Mouse (Mus musculus) kidney, postnatal 0 days (tissue): Measurements from ENCODE around the gene Dock4. TPM values are rescaled to one million over a fixed set of nuclear protein-coding genes. Genes with fewer than 3 reads are reported as not detected.
A peak's percentile ranks its signal among the peaks of the same experiment; 100 is the strongest.

Experiments
- ATAC-seq: fragments of 200-750 bp; cut with Nextera tagmentation; replicated peaks from 2 replicates; pipeline ENCODE4 v1.8.0; 2017; ENCODE audit warnings: low read depth, moderate number of reproducible peaks, moderate TSS enrichment, moderate library complexity; ENCODE audit not compliant: low FRiP score
- DNase-seq: peaks from one replicate; pipeline ENCODE4 v3.0.0-alpha.2; 2016; ENCODE audit warnings: low spot score
- H3K27ac ChIP-seq: fragments of 300-500 bp; sonication (generic); 2 replicates; pipeline ENCODE4 v1.5.1; 2014; ENCODE audit warnings: mild to moderate bottlenecking
- H3K27me3 ChIP-seq: fragments of 300-500 bp; sonication (generic); 2 replicates; pipeline ENCODE4 v1.6.1; 2014; ENCODE audit warnings: low read length, mixed read lengths; ENCODE audit not compliant: insufficient read depth
- H3K36me3 ChIP-seq: fragments of 300-500 bp; sonication (generic); 2 replicates; pipeline ENCODE4 v1.6.1; 2014; ENCODE audit warnings: low read length, mixed read lengths; ENCODE audit not compliant: insufficient read depth
- H3K4me1 ChIP-seq: fragments of 300-500 bp; sonication (generic); replicated peaks from 2 replicates; pipeline ENCODE4 v1.6.1; 2014; ENCODE audit warnings: antibody characterized with exemption, low read length, mixed read lengths; ENCODE audit not compliant: insufficient read depth
- H3K4me2 ChIP-seq: fragments of 300-500 bp; sonication (generic); 2 replicates; pipeline ENCODE4 v1.6.1; 2014; ENCODE audit warnings: mild to moderate bottlenecking, low read length, moderate library complexity, mixed read lengths
- H3K4me3 ChIP-seq: fragments of 300-500 bp; sonication (generic); replicated peaks from 2 replicates; pipeline ENCODE4 v1.5.1; 2014; ENCODE audit warnings: low read depth, low read length
- H3K9ac ChIP-seq: fragments of 300-500 bp; sonication (generic); 2 replicates; pipeline ENCODE4 v1.6.1; 2014; ENCODE audit warnings: low read depth, low read length
- H3K9me3 ChIP-seq: fragments of 300-500 bp; sonication (generic); replicated peaks from 2 replicates; pipeline ENCODE4 v1.6.1; 2016; ENCODE audit warnings: low read length, inconsistent platforms, mixed read lengths
- CTCF ChIP-seq: IDR thresholded peaks from 2 replicates; pipeline ENCODE4 v1.5.1; 2016; ENCODE audit warnings: antibody characterized with exemption, low read depth, mild to moderate bottlenecking, moderate library complexity
- whole genome bisulfite sequencing: fragments of 180-500 bp; shearing (Covaris S2); extraction: QIAGEN DNeasy Blood & Tissue Kit; methylation state at CpG from one replicate; pipeline ENCODE4 v1.1.7; 2014; 5-methylcytosine and 5-hydroxymethylcytosine counted together
- polyA plus RNA-seq: library from polyadenylated mRNA; unstranded; fragments of >200 nt; fragmentation: Nextera tagmentation; extraction: Ambion mirVana; gene quantifications from 2 replicates; pipeline ENCODE4 v1.2.1, GENCODE M21; 2015

The Dock4 gene
- polyA plus RNA-seq, 1 experiment from 2014 or later, result 7.0 TPM

GRCm38 (mm10) chr12:40417257-40417656 is 28.5 kb upstream of the Dock4 start:
- Histone ChIP-seq H3K27ac (no peak overlapping the region), H3K36me3 (no peaks in the 10 kb centered on the region), H3K4me3 (no peak overlapping the region), H3K9me3 (no peaks in the 10 kb centered on the region), H3K4me1 (no peaks in the 10 kb centered on the region), H3K4me2 (no peak overlapping the region), H3K27me3 (no peaks in the 10 kb centered on the region), H3K9ac (no peak overlapping the region)
- no peak for TF ChIP-seq CTCF
- ATAC-seq (no peak), DNase-seq (no peak)
- 85% methylated on average over 4 of the region's 4 CpGs for WGBS

DNA sequence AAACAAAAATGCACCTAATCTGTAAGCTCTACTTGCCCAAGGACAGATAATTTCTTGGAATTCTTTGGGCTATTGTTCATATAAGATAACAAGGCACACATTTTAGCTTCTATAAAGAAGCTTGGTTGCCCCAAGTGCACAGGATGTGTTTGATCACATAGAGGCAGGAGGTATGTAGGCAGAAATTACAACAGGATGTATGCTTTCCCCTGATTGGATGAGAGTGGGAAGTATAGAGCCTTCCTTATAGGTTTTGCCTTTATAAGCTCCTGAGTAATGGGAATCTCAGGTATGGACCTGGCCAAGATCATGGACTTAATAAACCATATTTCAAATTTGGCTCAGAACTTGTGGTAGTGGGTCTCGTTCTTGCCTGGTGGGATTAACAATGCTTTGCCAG is 20.8 kb upstream of the Dock4 start:
- WGBS, result 100% methylated on average over 1 of the region's 1 CpGs
- TF ChIP-seq CTCF, result no peak
- Histone ChIP-seq H3K9ac (no peak overlapping the region), H3K4me2 (no peak overlapping the region), H3K27me3 (no peaks in the 10 kb centered on the region), H3K36me3 (no peaks in the 10 kb centered on the region), H3K9me3 (no peaks in the 10 kb centered on the region), H3K4me1 (no peaks in the 10 kb centered on the region), H3K4me3 (no peak overlapping the region), H3K27ac (no peak overlapping the region)
- no peak for DNase-seq
- no peak for ATAC-seq

DNA sequence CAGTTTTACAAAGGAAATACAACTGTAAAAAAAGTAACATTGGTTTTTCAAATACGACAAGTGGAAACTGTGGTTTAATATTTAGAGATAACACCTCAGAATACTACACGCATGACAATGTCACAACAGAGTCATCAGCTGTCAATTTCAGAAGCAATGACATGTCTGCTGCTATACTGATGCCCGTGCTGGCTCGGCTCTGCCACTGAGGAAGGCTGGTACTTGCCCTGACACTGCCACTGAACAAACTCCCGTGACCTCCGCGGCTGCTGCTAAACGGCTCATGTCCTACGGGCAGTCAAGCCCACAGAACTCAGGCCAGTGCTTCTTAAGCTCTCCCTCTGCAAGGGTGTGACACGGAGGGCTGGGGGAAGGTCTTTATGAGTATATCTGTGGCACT is 18.1 kb upstream of the Dock4 start:
- TF ChIP-seq CTCF, result no peak
- Histone ChIP-seq H3K9me3 (no peaks in the 10 kb centered on the region), H3K36me3 (no peaks in the 10 kb centered on the region), H3K27ac (no peak overlapping the region), H3K4me2 (no peak overlapping the region), H3K4me1 (0 out of 2 replicates have a peak, but pooled peaks cover 6% of the 10 kb centered on the region), H3K27me3 (no peaks in the 10 kb centered on the region), H3K4me3 (no peak overlapping the region), H3K9ac (no peak overlapping the region)
- WGBS, result 63% methylated on average over 10 of the region's 10 CpGs
- ATAC-seq (no peak), DNase-seq (no peak)

DNA sequence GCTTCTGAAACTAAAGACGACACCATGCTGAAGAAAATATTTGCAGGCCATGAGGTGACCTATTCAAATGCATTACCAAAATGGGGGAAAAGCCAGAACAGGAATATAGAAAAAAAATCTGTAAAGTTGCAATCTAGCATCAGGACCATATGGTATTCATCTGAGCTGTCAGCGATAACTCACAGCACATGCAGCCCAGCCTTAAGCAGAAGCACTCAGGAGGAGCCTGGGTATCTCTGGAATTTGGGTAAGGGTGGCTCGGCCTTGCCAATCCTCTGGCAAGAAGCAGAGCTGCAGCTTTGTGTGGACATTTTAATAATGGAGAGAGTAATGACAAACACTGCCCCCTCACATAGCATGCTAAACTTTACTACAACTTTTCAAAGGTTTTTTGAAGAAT is 15.8 kb upstream of the Dock4 start:
- no peak for ATAC-seq
- no peak overlapping the region for H3K9ac ChIP-seq

DNA sequence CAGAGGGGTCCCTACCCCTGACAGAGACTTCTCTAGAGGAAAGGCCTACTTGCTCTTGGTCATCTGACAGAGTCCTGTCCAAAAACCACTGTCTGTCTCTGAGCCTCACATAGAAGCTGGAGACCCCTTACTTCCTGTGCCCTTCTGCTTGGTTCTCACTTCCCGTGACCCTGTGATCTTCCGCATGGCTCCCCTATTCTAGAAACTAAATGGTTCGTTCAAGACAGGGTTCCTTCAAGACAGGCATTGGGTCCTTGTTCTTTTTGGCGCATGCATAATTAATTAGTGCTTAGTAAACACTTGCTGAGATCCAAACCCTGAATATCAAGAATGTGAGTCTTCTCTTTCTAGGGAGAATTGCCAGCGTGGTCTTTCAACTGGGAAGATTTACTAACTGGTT is 14.7 kb upstream of the Dock4 start:
- H3K27ac ChIP-seq, result 0 out of 2 replicates have a peak overlapping the region, but pooled peaks have one; percentile 1
- WGBS, result 73% methylated on average over 5 of the region's 5 CpGs
- DNase-seq, result no peak
- H3K9ac ChIP-seq, result no peak overlapping the region
- no peaks in the 10 kb centered on the region for H3K27me3 ChIP-seq
- no peaks in the 10 kb centered on the region for H3K9me3 ChIP-seq
- no peak for ATAC-seq
- H3K4me1 ChIP-seq, result 0 out of 2 replicates have a peak, but pooled peaks cover 6% of the 10 kb centered on the region
- no peak overlapping the region for H3K4me2 ChIP-seq
- H3K36me3 ChIP-seq, result no peaks in the 10 kb centered on the region
- TF ChIP-seq CTCF, result no peak
- no peak overlapping the region for H3K4me3 ChIP-seq

More for the DNA sequence above, 15.8 kb upstream of the Dock4 start:
- DNase-seq, result no peak
- Histone ChIP-seq H3K27ac (no peak overlapping the region), H3K4me2 (no peak overlapping the region), H3K27me3 (no peaks in the 10 kb centered on the region), H3K4me3 (no peak overlapping the region), H3K36me3 (no peaks in the 10 kb centered on the region), H3K9me3 (no peaks in the 10 kb centered on the region), H3K4me1 (0 out of 2 replicates have a peak, but pooled peaks cover 6% of the 10 kb centered on the region)
- WGBS, result 51% methylated on average over 3 of the region's 3 CpGs
- no peak for TF ChIP-seq CTCF

GRCm38 (mm10) chr12:40434101-40434500 is 11.7 kb upstream of the Dock4 start:
- 0 out of 2 replicates have a peak, but pooled peaks cover 6% of the 10 kb centered on the region for H3K4me1 ChIP-seq
- ATAC-seq (no peak), DNase-seq (no peak)
- WGBS, result 46% methylated on average over 3 of the region's 3 CpGs
- H3K27ac ChIP-seq, result no peak overlapping the region
- H3K9ac ChIP-seq, result no peak overlapping the region
- TF ChIP-seq CTCF, result no peak
- H3K36me3 ChIP-seq, result no peaks in the 10 kb centered on the region
- no peak overlapping the region for H3K4me2 ChIP-seq
- H3K9me3 ChIP-seq, result no peaks in the 10 kb centered on the region
- no peak overlapping the region for H3K4me3 ChIP-seq
- H3K27me3 ChIP-seq, result no peaks in the 10 kb centered on the region

DNA sequence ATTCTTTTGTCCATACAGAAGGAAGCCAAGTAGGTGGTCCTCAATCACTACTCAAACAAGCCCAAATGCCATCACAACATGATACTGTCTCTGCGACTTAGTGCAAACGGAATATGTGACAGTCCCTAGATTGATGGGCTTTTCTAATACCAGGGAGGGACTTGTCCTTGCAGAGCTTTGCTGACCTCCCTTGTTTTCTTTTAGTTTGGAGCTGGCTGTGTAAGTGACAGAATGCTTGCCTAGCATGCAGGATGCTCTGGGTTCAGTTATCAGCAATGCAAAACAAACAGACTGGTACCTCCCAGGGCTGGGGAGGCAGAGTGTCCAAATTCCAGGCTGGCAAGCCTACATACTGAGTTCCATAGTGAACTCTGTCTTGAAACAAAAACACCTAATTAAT is 7.7 kb upstream of the Dock4 start:
- H3K9ac ChIP-seq, result no peak overlapping the region
- WGBS, result 36% methylated on average over 2 of the region's 2 CpGs
- no peak overlapping the region for H3K4me3 ChIP-seq
- H3K4me2 ChIP-seq, result no peak overlapping the region
- ATAC-seq (no peak; the same call in 1 of the 2 replicates), DNase-seq (peak; percentile 52)
- TF ChIP-seq CTCF, result no peak
- no peaks in the 10 kb centered on the region for H3K36me3 ChIP-seq
- no peaks in the 10 kb centered on the region for H3K4me1 ChIP-seq
- H3K27ac ChIP-seq, result no peak overlapping the region
- H3K27me3 ChIP-seq, result no peaks in the 10 kb centered on the region
- no peaks in the 10 kb centered on the region for H3K9me3 ChIP-seq
